Mouse (Mus musculus) heart, embryonic 11.5 days (tissue): ENCODE data around the gene Ccl27a. TPM values are rescaled to one million over a fixed set of nuclear protein-coding genes. Genes with fewer than 3 reads are reported as not detected.

Experiments
- ATAC-seq: fragments of 200-750 bp; cut with Nextera tagmentation; replicated peaks from 2 replicates; pipeline ENCODE4 v1.8.0; 2017; ENCODE audit warnings: moderate library complexity; ENCODE audit not compliant: insufficient number of reproducible peaks, low FRiP score, low TSS enrichment
- H3K27ac ChIP-seq: fragments of 300-500 bp; sonication (generic); 2 replicates; pipeline ENCODE4 v1.5.1; 2014; ENCODE audit warnings: mild to moderate bottlenecking, low read depth, low read length
- H3K27me3 ChIP-seq: fragments of 300-500 bp; sonication (generic); 2 replicates; pipeline ENCODE4 v1.6.1; 2014; ENCODE audit warnings: mild to moderate bottlenecking, low read length, mixed read lengths; ENCODE audit not compliant: control insufficient read depth, insufficient read depth
- H3K36me3 ChIP-seq: fragments of 300-500 bp; sonication (generic); 2 replicates; pipeline ENCODE4 v1.6.1; 2014; ENCODE audit warnings: mild to moderate bottlenecking, low read length, moderate library complexity, mixed read lengths; ENCODE audit not compliant: control insufficient read depth, insufficient read depth
- H3K4me1 ChIP-seq: fragments of 300-500 bp; sonication (generic); 2 replicates; pipeline ENCODE4 v1.6.1; 2014; ENCODE audit warnings: low read length; ENCODE audit not compliant: control insufficient read depth, insufficient read depth
- H3K4me2 ChIP-seq: fragments of 300-500 bp; sonication (generic); 2 replicates; pipeline ENCODE4 v1.6.1; 2014; ENCODE audit warnings: mild to moderate bottlenecking, moderate library complexity
- H3K4me3 ChIP-seq: fragments of 300-500 bp; sonication (generic); 2 replicates; pipeline ENCODE4 v1.5.1; 2014; ENCODE audit warnings: low read depth, low read length
- H3K9ac ChIP-seq: fragments of 300-500 bp; sonication (generic); 2 replicates; pipeline ENCODE4 v1.6.1; 2014; ENCODE audit warnings: mild to moderate bottlenecking, low read depth, low read length, moderate library complexity
- H3K9me3 ChIP-seq: fragments of 300-500 bp; sonication (generic); replicated peaks from 2 replicates; pipeline ENCODE4 v1.6.1; 2016; ENCODE audit warnings: low read length; ENCODE audit not compliant: control insufficient read depth
- WGBS: fragments of 180-500 bp; shearing (Covaris S2); extraction: QIAGEN DNeasy Blood & Tissue Kit; methylation state at CpG from one replicate; pipeline ENCODE4 v1.1.7; 2014; ENCODE audit not compliant: insufficient replicate concordance; 5-methylcytosine and 5-hydroxymethylcytosine counted together
- polyA plus RNA-seq: library from polyadenylated mRNA; unstranded; fragments of >200 nt; fragmentation: Nextera tagmentation; extraction: Ambion mirVana; gene quantifications from 2 replicates; pipeline ENCODE4 v1.2.1, GENCODE M21; 2014

Gene Ccl27a
- polyA plus RNA-seq, 1 experiment from 2014 or later = 42.7 TPM

GRCm38 (mm10) chr4:41759206-41759605 lies 14.8 kb downstream of the Ccl27a start:
- H3K9ac ChIP-seq = peak overlapping the region; percentile 39; the same call in 1 of the 2 replicates
- peaks cover 41% of the 10 kb centered on the region for H3K4me1 ChIP-seq

GRCm38 (mm10) chr4:41758701-41759100 lies 15.3 kb downstream of the Ccl27a start:
- H3K36me3 ChIP-seq = peaks cover 5% of the 10 kb centered on the region; the same call in 1 of the 2 replicates
- no peaks in the 10 kb centered on the region for H3K27me3 ChIP-seq
- no peaks in the 10 kb centered on the region for H3K9me3 ChIP-seq
- 88% methylated on average over 4 of the region's 4 CpGs for WGBS
- H3K4me2 ChIP-seq = no peak overlapping the region
- H3K4me3 ChIP-seq = no peak overlapping the region
- no peak for ATAC-seq
- peaks cover 41% of the 10 kb centered on the region for H3K4me1 ChIP-seq
- H3K27ac ChIP-seq = peak overlapping the region; percentile 87; the same call in 1 of the 2 replicates
- H3K9ac ChIP-seq = 0 out of 2 replicates have a peak overlapping the region, but pooled peaks have one; percentile 43

More at GRCm38 (mm10) chr4:41759206-41759605, 14.8 kb downstream of the Ccl27a start:
- WGBS = 65% methylated on average over 9 of the region's 9 CpGs
- Histone ChIP-seq H3K9me3 (no peaks in the 10 kb centered on the region), H3K27ac (peak overlapping the region; percentile 87), H3K27me3 (no peaks in the 10 kb centered on the region), H3K36me3 (peaks cover 5% of the 10 kb centered on the region; the same call in 1 of the 2 replicates), H3K4me2 (peak overlapping the region; percentile 73), H3K4me3 (no peak overlapping the region)
- no peak for ATAC-seq

DNA sequence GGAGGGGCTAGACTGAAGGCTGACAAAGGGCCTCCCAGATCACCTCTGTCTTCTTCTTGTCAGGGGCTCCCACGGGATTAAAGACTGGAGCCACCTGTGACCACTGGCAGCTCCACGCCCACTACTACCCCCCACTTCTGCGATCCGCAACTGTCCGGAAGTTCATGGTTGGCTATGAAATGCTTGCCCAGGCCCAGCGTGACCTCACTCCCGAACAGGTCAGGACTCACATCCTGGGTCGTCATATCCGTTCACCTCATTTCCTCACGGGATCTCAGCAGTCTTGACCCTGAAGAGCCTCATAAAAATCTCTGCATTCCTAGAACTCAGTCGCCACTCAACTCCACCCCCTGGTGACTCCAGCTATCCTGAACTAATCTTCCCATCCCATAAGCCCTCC lies 16.0 kb downstream of the Ccl27a start:
- Histone ChIP-seq H3K27me3 (no peaks in the 10 kb centered on the region), H3K4me3 (no peak overlapping the region), H3K27ac (no peak overlapping the region), H3K9ac (no peak overlapping the region), H3K36me3 (peaks cover 5% of the 10 kb centered on the region; the same call in 1 of the 2 replicates), H3K9me3 (no peaks in the 10 kb centered on the region), H3K4me2 (no peak overlapping the region), H3K4me1 (peaks cover 41% of the 10 kb centered on the region)
- 82% methylated on average over 11 of the region's 11 CpGs for WGBS
- no peak for ATAC-seq

DNA sequence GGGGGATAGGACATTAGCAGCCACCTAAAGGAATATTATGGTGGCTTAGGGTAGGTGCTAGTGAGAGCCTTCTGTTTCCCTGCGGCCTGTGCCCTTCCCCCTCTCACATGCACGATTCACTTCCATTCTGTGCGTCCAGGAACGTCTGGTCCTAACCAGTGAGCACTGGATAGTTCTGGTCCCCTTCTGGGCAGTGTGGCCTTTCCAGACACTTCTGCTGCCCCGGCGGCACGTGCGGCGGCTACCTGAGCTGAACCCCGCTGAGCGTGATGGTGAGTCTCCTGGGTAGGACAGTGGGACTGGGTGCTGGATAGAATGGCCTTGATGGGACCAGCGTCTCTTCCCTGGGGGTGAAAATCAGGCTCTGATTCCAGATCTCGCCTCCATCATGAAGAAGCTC lies 16.7 kb downstream of the Ccl27a start:
- 90% methylated on average over 13 of the region's 13 CpGs for WGBS

GRCm38 (mm10) chr4:41756440-41756839 lies 17.6 kb downstream of the Ccl27a start:
- 75% methylated on average over 8 of the region's 8 CpGs for WGBS
- no peak overlapping the region for H3K27ac ChIP-seq
- ATAC-seq = no peak
- peak overlapping the region; percentile 77 for H3K4me3 ChIP-seq
- H3K9ac ChIP-seq = peak overlapping the region; percentile 94
- H3K36me3 ChIP-seq = peaks cover 5% of the 10 kb centered on the region; the same call in 1 of the 2 replicates
- H3K9me3 ChIP-seq = no peaks in the 10 kb centered on the region
- H3K4me2 ChIP-seq = peak overlapping the region; percentile 90
- peaks cover 33% of the 10 kb centered on the region for H3K4me1 ChIP-seq
- H3K27me3 ChIP-seq = no peaks in the 10 kb centered on the region

More for the DNA sequence above, 16.7 kb downstream of the Ccl27a start:
- no peak overlapping the region for H3K4me3 ChIP-seq
- no peak overlapping the region for H3K4me2 ChIP-seq
- H3K9ac ChIP-seq = no peak overlapping the region; the same call in 1 of the 2 replicates
- peaks cover 5% of the 10 kb centered on the region; the same call in 1 of the 2 replicates for H3K36me3 ChIP-seq
- H3K4me1 ChIP-seq = peaks cover 41% of the 10 kb centered on the region
- ATAC-seq = no peak
- no peaks in the 10 kb centered on the region for H3K9me3 ChIP-seq
- H3K27ac ChIP-seq = no peak overlapping the region
- no peaks in the 10 kb centered on the region for H3K27me3 ChIP-seq

DNA sequence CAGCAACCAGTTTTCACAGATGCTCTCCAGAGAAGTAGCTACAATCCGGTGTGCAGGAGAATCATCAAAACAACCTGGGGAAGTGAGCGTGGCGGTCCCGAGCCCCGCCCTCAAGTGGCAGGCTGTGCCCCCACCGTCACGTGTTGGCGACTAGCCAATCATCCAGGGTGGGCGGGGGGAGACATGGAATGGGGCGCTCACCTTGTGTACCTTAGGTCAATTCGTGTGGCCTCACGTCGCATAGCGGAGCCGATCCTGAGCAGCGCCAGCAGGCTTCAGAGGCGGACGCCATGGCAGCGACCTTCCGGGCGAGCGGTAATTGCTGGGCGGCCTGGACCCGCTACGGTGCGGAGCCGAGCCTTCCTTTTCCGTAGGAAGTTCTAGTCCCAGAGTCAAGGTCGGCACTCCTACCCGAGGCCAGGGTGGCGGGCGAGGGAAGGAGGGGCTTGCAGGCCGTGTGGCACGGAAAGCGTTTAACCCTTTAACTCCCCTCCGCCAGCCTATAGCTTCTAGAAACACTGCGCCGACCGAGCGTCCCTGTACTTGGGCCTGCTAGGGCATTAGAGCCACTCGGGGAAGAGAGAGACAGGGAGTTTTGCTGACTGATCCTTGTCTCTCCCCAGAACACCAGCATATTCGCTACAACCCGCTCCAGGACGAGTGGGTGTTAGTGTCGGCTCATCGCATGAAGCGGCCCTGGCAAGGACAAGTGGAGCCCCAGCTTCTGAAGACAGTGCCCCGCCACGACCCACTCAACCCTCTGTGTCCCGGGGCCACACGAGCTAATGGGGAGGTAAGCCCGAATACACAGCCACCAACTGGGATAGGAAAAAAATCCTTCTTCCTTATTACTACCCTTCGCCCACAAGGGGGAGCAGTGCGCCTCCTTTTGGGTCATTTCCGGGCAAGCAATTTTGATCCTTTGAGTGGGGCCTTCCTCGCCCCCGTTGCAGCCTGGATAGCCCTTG lies 18.4 kb downstream of the Ccl27a start, which contains the start of gene Sigmar1:
Sigmar1 (minus strand) TSS at position 820 of the 968 bp plus-strand sequence.
- peak; percentile 77 for ATAC-seq
- peak within 1 kb of the TSS; percentile 77 for H3K4me3 ChIP-seq
- H3K9ac ChIP-seq = peak within 1 kb of the TSS; percentile 94
- H3K4me1 ChIP-seq = peaks cover 25% of the 10 kb centered on the region
- under 1% methylated on average over 57 of the region's 57 CpGs for WGBS
- H3K36me3 ChIP-seq = peaks cover 5% of the 10 kb centered on the region; the same call in 1 of the 2 replicates
- peak within 1 kb of the TSS; percentile 90 for H3K4me2 ChIP-seq
- H3K9me3 ChIP-seq = no peaks in the 10 kb centered on the region
- peak within 1 kb of the TSS; percentile 85 for H3K27ac ChIP-seq
- H3K27me3 ChIP-seq = no peaks in the 10 kb centered on the region

GRCm38 (mm10) chr4:41754797-41755337 lies 19.2 kb downstream of the Ccl27a start, which contains the start of gene Galt:
Gene Galt (plus strand): TSS chr4:41755228.
- Histone ChIP-seq H3K9me3 (no peaks in the 10 kb centered on the region), H3K36me3 (peaks cover 5% of the 10 kb centered on the region; the same call in 1 of the 2 replicates)
- WGBS = 12% methylated on average over 14 of the region's 14 CpGs

GRCm38 (mm10) chr4:41745021-41745420 lies 29.0 kb downstream of the Ccl27a start:
- no peak for ATAC-seq
- H3K36me3 ChIP-seq = no peaks in the 10 kb centered on the region
- H3K9ac ChIP-seq = no peak overlapping the region
- H3K4me3 ChIP-seq = no peak overlapping the region
- no peak overlapping the region for H3K27ac ChIP-seq
- H3K4me2 ChIP-seq = no peak overlapping the region
- H3K4me1 ChIP-seq = peaks cover 7% of the 10 kb centered on the region; the same call in 1 of the 2 replicates
- H3K9me3 ChIP-seq = no peaks in the 10 kb centered on the region; the same call in 1 of the 2 replicates
- H3K27me3 ChIP-seq = no peaks in the 10 kb centered on the region
- WGBS = 64% methylated on average over 1 of the region's 1 CpGs

More at GRCm38 (mm10) chr4:41754797-41755337, 19.2 kb downstream of the Ccl27a start, which contains the start of gene Galt:
- ATAC-seq = peak; percentile 41; the same call in 1 of the 2 replicates
- H3K4me1 ChIP-seq = peaks cover 25% of the 10 kb centered on the region
- peak within 1 kb of the TSS; percentile 77 for H3K4me3 ChIP-seq
- peak within 1 kb of the TSS; percentile 90 for H3K4me2 ChIP-seq
- peak within 1 kb of the TSS; percentile 85 for H3K27ac ChIP-seq
- peak within 1 kb of the TSS; percentile 94 for H3K9ac ChIP-seq
- no peaks in the 10 kb centered on the region for H3K27me3 ChIP-seq
